Mouse (Mus musculus): ENCODE results near the gene Mtfr1l.
A peak's percentile ranks its signal among the peaks of the same experiment; 100 is the strongest.

Gene Mtfr1l

DNA sequence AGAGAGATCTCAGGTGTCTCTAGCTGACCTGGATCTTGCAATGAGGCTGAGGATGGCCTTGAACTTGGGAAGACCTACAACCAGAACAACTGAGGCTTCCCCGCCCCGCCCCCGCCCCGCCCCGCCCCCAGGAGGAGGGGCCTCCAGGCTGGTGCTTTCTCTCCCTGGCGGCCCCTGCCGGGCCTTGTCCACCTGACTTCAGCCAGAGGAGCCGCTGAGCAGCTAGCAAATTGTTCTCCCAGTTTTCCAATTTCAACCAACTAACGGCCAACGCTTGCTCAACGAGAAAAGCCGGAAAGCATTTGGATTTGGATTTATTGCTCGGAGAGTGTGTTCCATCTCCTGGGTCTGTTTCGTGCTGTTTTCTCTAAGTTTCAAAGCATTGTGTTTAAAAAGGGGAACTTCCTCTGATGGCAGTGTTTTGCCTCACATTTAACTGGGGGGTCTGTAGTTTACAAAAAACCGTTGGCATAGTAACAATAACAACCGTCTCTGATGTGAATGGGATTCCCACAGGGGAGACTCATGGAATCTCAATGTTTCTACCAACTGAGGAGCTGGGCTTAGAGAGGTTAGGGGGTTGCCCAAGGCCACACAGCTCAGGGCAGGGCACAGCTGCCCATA, 22.6 kb upstream of the Mtfr1l start:
- DNase-seq (ENCODE audit: low spot score) = no peak

DNA sequence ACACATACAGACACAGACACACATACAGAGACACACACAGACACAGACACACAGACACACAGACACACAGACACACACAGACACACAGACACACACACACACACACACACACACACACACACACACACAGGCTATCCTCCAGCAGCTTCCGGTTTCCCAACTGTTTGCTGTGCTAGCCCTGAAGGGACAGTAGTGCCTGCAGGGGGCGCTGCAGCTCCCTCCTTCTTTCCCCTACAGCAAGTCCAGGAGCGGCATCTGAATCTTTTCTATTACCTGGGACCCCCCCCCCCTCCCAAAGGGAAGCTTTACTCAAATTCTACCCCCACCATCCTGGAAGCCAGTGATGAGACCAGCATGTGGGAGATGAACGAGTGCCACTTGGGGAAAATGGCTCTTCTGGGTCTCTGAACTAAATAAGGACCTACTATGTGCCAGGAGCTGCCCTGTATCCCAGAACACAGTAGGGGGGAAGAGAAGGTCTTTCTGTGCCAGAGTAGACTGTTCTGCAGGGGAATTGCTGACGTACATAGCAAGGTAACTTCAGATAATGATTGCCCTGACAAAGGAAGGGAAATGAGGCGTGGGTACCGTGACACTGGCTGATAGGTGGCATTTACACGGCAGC, 20.9 kb upstream of the Mtfr1l start:
- peak; percentile 50 for DNase-seq (ENCODE audit: low spot score)

DNA sequence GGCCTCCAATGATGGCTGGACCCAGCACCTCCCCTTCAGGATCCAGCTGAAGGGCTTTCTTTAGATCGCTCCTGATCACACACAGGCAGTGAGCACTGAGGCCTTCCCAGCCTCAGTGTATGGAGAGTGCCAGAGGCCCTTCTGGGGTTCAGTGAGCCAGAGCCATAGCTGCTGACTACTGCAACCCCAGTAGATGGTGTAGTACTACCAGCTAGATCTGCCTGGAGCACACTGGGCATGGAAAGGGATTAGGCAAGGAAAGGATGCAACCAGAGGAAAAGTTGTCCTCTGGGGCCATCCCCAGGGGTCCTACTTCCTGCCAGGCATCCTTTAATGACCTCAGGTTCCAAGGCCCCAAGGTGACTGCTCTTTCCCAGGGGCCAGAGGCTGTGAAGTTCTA, 18.4 kb upstream of the Mtfr1l start:
- DNase-seq (ENCODE audit: low spot score) = no peak

DNA sequence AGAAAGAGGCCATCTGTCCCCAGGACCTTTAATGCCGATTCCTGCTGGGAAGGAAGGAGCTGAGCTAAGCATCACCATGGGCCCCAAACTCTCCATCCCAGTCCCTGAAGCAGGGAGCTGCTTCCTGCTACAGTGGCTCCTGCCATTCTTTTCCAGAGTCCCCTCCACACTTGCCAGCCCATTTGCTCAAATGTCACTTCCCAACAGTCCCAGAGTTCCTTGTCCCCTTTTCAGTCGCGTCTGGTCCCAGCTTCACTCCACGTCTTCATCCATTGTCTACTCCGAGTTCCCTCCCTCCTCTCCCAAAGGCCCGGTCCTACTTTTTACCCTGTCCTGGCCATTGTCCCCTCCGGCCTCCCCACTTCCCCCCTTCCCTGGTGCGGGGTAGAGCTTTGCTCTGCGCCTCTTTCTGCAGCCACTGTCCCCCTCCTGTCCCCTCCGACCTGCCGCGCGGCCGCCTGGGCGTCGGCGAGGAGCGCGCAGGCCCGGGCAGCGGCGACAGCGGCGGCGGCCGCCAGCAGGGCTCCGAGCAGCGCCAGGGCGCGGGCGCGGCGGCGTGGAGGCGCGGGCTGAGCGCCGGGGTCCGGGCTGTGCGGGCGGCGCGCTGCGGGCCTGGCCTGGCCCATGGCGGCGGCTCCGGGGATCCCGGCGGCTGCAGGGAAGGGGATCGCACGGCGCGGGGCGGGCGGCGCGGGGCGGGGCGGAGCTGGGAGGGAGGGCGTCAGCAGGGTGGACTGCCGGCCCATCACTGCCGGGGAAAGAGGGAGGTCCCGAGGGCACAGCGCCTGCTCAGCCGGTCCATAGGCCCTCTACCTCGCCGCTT, 16.5 kb upstream of the Mtfr1l start, which contains the start of gene Selenon:
Gene Selenon (minus strand): TSS at position 673 of the 823 bp plus-strand sequence.
- DNase-seq (ENCODE audit: low spot score) = peak; percentile 68

GRCm38 (mm10) chr4:134549899-134550298, 14.7 kb upstream of the Mtfr1l start:
- DNase-seq (ENCODE audit: low spot score) = no peak

GRCm38 (mm10) chr4:134548169-134548938, 13.2 kb upstream of the Mtfr1l start:
- peak; percentile 43 for DNase-seq (ENCODE audit: low spot score)

GRCm38 (mm10) chr4:134546814-134547705, 11.9 kb upstream of the Mtfr1l start:
- peak; percentile 82 for DNase-seq (ENCODE audit: low spot score)

DNA sequence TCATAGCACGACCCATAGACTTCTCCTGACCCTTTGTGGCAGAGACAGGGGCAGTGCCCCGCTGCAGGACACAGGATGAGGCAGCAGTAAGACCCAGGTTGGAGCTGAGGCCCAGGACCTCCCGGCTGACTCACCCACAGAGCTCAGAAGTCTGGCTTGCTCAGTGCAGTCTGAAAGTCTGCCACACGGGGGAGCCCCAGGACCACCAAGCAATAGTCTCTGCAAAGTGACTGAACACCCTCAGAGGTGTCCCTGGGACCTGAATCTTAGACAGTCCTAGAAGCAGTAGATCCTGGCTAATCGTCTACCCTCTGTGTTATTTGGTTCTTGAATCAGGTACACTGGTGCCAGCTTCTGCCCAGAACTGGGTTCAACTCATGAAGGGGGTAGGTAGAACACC, 8.1 kb upstream of the Mtfr1l start:
- DNase-seq (ENCODE audit: low spot score) = peak; percentile 93

DNA sequence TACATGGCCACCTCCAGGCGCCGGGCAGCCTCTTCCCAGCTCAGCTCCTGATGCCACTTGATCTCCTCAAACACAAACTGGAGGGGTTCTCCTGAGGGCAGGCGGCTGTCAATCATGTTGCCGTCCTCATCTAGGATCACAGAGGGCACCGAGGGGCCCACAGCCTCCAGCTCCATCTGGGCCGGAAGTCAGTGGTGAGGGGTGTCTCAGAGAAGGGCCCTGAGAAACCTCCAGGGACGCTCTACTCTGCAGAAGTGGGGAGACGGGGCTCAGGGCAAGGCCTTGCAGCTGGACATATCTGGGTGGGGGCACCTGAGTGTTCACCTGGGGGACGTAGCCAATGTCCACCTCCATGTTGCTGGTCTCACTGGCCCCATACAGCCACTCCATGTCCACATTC, 7.5 kb upstream of the Mtfr1l start:
- DNase-seq (ENCODE audit: low spot score) = no peak

- no peak for DNase-seq (ENCODE audit: low spot score)
These were observed 3.9 kb upstream of the Mtfr1l start for GRCm38 (mm10) chr4:134538997-134539580.

- DNase-seq (ENCODE audit: low spot score) = no peak
These were observed 582 bp upstream of the Mtfr1l start for GRCm38 (mm10) chr4:134535787-134536151.

GRCm38 (mm10) chr4:134534124-134534886, 882 bp downstream of the Mtfr1l start:
- DNase-seq (ENCODE audit: low spot score) = peak; percentile 76

- DNase-seq (ENCODE audit: low spot score) = no peak
These were observed 1.8 kb downstream of the Mtfr1l start for GRCm38 (mm10) chr4:134533421-134533820.

DNA sequence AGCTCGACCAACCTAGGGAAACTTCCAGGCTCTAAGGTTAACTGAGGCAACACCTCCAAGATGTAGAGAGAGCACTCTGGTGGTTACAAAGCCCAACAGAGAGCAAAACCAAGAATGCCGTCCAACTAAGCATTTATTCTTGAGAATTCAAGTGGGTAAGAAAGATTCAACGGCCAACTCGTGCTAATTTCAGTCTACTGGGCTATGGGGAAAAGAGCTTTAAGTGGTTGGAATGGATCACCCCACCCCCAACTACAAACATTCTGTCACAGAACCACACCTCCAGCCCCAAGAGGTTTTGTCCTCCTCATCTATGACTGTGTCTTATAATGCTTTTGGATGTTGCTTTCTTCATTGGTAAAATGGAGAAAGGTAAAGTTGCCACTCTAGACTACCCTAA, 2.3 kb downstream of the Mtfr1l start:
- no peak for DNase-seq (ENCODE audit: low spot score)

- no peak for DNase-seq (ENCODE audit: low spot score)
These were observed 9.0 kb downstream of the Mtfr1l start for GRCm38 (mm10) chr4:134526220-134526619.

DNA sequence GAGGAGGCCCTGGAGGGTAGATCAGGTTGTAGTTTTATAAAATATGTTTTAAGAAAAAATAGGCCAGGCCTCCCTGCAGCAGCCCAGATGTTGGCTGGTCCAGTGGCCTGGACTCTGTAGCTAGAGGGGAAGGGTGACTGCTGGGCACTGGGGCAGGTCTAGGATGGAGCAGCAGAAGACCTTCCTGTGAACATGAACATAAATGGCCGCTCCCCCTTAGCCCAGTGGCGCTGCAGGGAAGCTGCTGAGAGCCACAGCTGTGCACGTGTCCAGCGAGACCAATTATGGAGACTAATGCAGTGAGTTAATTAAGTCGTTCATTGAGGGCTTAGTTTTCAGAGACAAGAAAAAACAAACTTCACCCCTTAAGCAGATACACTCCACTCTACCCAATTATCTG, 9.4 kb downstream of the Mtfr1l start:
- no peak for DNase-seq (ENCODE audit: low spot score)

DNA sequence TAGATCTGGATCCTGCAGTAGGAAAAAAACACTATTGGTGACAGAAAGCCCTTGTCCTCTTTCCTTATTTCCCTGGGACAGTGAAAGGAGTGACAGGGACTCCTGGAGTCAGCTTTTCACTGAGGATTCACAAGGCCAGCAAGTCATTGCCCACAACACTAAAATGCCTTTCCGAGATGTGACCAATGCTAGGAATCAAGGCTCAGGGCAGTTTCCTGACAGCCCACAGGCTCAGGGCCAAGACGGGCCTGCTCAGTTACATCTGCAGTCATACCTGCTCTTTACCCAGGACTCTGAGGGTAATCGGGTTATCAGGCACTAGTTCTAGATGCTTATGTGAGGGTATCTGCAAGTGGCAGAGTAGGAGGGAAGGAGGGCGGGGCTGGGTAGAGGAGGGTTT, 11.7 kb downstream of the Mtfr1l start:
- no peak for DNase-seq (ENCODE audit: low spot score)

- no peak for DNase-seq (ENCODE audit: low spot score)
These were observed 15.9 kb downstream of the Mtfr1l start for GRCm38 (mm10) chr4:134519281-134519680.

DNA sequence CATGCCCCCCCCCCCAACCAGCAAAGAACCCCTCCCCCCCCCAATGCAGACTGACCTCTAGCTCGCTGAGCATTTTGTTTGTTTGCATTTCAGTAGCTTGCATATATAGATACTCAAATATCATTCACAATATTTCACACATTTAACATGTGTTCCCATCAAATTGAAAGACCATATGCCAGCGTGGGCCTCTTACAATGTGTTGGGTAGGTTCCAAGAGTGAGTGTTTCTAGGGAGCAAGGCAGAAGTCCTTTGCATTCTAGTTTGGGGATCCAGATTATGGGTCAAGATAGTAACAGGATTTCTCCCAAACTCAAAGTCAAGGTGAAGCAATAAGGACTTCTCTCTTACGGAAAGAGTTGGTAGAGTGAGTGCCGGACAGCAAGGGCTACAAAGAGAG, 16.6 kb downstream of the Mtfr1l start:
- no peak for DNase-seq (ENCODE audit: low spot score)

- no peak for DNase-seq (ENCODE audit: low spot score)
These were observed 17.5 kb downstream of the Mtfr1l start for GRCm38 (mm10) chr4:134517719-134518118.

Data from urinary bladder, postnatal 14 days (tissue).